Mouse (Mus musculus): Measurements from ENCODE around the gene St3gal5.
"Not testable (repeated sequence)": the region's sequence is repeated elsewhere in the genome, so short reads cannot be mapped to it uniquely, and the experiment has no call there.

Gene St3gal5

DNA sequence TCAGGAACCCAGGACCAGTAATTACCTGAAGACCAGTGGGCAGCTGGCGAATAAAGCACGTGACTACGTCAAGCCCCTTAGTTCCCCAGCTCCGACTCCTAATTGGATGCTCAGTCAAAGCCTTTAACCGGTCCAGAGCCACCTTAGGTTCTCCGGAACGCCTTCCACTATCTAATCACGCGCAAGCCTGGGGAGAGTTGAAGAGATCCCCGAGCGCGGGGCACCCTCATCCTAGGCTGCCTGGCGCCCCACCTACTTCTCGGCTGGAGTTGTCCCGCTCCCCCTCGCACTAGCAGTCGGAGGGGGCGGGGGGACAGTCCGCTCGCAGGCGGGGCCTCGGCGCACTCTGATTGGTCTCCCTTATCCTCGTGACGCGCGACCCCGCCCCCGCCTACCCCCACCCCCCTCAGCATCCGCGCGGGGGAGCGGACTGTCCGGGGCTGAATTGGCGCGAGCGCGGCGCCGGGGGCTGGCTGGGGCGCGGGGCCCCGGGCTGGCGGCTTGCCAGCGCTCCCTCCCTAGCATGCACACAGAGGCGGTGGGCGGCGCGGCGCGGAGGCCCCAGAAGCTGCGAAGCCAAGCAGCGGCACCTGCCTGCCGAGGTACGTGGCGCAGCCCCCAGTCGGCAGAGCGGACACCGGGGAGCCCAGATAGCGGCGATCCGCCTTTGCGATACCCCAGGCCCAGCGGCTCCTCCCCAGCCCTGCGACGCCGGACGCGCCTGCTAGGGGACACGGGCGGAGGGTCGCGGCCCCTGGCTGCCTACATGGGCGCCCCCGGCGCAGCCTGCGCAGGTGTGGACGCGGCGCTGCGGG, at the start of gene St3gal5:
TSS of gene St3gal5 (plus strand) at position 412 of the 815 bp plus-strand sequence.
- peak; percentile 90 to 92 for DNase-seq

DNA sequence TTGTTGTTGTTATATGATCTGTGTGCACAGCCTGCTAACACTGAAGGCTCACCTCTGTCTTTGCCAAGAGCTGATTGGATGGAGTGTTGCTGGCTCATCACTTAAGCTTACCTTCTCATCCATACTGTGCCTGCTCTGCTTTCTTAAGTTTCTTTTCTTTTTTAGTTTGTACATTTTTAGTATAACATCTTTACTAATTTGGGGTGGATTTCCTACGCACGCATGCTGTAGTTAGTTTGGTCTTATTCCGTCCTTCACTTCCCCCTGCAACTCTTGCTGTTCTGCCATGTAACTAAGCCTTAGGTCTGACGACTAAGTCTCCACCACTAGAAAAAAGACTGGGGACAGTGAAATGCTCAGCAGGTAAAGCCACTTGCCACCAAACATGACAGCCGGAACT, 48.7 kb upstream of the St3gal5 start:
- DNase-seq, result no peak

DNA sequence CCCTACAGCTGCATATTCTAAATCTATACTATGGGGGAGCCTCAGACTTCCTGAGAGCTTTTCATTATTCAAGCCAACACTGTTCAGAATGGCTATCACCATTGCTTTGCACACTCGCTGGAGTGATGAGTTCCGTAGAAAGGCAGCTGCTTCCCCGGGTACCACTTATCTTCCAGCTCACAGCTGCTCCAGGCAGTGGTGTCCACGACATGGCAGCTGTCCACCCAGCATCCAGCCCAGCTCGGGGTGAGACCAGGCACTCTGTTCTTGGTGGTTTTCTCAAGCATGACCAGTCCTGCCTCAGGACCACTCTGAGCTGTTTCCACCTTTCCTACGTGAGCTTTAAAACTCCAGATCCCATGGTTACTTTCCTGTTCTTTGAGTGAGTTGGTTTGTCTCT, 47.5 kb upstream of the St3gal5 start:
- no peak for DNase-seq

DNA sequence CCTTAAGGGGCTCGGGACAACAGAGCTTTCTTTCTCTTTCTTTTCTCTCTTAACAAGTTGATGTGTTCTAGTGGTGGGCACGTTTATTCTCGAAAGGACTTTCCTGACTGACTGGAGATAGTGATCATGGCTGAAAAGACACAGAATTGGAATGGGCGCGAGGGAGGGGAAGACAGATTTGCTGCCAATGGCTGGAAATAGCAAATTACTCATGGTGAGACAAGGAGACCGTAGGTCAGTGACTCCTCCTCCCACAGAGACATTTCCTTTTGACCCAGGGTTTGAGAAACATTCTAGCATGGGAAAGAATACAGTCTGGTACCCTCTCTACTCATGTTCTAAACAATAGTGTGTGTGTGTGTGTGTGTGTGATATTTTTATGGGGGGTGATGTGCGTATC, 46.6 kb upstream of the St3gal5 start:
- no peak for DNase-seq

DNA sequence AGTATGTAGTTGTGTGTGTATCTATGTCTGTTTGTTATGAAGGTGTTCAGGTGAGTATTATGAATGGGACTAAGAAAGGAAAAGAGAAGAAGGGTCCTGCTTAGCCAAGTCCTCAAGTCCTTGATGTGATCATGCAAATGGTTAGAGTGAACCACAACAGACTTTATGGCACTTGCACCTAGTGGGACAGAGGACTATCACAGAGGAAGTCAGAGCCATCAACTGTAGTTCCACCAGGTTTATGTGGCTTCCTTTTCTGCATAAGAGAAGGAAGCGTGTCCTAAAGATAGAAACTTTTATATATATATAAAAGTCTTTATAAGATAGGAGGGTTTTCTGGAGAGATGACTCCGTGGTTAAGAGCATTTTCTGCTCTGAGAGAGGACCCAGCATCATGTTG, 46.1 kb upstream of the St3gal5 start:
- no peak for DNase-seq

DNA sequence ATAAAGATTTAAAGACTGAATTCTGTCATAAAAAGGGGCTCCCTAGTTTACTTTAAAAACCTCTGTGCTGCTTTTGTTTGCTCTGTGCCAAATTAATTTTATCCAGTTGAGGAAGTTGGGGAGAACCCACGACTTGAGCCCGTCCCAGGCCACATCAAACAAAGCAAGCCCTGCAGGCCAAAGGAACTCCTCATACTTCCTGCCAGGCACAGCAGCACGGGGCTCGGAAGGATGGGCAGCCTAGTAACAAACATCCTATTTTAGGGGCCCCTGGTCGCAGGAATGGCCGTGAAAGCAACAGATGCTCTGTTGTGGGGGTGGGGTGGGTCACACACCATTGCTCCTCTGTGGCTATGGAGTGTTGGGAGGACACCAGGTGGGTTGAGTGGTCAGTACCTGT, 45.6 kb upstream of the St3gal5 start:
- DNase-seq, result no peak

DNA sequence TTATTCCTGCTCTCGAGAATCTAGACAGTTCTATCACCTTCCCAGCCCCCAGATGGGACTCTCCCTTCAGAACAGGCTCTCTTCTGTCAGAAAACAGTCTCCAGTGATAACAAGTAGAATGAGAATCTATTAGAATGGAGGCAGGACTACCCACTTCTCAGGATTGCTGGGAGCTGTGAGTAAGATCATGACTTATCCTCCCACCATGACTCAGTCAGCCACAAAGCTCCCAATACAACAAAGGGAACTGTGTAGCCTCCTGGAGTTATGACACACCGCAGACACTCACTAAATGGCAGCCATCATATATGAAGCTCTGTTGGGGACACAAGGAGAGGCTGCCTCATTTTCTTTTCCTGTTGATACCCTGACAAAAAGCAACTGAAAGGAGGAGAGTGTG, 40.8 kb upstream of the St3gal5 start:
- no peak for DNase-seq

DNA sequence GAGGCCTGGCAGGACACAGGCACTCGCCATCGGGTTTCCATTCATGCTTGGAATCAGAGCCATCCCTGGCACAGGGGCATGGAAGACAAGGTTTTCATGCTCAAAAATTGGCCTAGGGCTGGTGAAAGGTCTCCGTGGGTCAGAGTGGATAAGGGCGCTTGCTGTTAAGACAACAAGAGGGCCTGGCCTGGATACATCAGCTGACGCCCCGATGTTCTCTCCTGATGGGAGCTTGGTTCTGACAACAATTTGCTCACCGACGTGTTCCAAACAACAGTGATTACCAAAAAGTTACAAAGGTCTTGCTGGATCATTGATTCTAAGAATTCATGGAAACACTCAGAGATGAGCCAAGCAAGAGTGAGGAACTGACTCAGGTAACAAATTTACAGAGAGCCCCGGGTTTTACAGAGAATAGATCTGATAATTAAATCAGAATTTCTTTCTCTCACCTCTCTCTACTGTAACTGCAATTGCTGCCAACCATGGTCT, 38.9 kb upstream of the St3gal5 start:
- no peak for DNase-seq

DNA sequence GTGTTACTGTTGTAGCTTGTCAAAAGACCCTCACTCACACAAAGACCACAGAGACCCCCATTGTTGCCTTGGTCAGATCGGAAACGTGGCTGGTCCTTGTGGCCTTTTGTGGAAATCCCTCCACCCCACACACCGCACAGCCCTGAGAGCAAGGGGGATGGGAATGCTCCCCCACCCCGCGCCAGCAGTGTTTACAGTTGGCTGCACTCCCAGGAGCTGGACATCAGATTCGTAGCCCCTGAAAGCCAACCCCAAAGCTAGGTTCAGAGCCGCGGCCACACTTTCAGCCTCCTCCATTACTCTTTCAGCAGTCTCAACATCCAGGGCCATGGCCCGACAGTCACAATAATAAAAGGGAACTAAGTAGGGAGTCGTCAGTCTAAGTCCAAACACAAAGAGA, 36.7 kb upstream of the St3gal5 start:
- not testable (repeated sequence) for DNase-seq

DNA sequence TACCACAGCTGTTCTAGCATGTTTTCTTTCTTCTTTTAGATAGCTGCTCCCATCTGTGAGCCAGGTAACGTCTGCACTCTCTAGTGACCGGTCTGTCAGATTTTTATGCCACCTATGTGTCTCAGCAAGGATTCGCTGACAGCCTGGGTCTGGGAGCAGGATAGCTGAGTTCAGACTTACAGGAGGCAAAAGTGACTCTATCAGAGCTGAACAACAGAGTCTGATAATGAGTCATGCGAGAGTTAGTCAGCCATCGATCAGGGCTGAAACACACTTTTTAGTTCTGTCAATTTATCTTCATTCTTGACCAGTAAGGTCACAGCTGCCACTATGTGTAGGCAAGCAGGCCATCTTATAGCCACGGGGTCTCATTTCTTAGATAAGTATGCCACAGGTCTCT, 33.7 kb upstream of the St3gal5 start:
- no peak for DNase-seq

DNA sequence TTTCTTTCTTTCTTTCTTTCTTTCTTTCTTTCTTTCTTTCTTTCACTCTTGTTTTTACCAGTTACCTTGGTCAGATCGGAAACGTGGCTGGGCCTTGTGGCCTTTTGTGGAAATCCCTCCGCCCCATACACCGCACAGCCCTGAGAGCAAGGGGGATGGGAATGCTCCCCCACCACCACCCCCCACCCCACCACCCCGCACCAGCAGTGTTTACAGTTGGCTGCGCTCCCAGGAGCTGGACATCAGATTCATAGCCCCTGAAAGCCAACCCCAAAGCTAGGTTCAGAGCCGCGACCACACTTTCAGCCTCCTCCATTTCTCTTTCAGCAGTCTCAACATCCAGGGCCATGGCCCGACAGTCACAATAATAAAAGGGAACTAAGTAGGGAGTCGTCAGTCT, 31.4 kb upstream of the St3gal5 start:
- DNase-seq, result no peak

DNA sequence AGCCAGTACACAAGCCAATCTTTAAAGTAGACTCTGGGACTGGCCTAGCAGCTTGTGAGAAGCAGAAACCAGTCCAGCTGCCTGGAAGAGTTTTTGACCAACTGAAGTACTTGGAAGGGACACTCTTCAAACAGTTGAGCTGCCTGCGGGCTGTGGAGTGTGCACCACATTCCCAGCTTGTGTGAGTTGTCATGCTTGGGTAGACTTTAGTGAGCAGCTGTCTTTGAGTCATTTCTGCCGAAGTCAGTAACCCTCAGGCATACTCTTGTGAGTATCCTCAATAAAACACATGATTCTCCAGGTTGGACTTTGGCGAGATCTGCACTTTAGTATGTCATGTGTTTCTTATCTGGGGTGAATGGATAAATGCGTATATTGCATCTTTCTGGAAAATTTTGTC, 29.0 kb upstream of the St3gal5 start:
- DNase-seq, result no peak

DNA sequence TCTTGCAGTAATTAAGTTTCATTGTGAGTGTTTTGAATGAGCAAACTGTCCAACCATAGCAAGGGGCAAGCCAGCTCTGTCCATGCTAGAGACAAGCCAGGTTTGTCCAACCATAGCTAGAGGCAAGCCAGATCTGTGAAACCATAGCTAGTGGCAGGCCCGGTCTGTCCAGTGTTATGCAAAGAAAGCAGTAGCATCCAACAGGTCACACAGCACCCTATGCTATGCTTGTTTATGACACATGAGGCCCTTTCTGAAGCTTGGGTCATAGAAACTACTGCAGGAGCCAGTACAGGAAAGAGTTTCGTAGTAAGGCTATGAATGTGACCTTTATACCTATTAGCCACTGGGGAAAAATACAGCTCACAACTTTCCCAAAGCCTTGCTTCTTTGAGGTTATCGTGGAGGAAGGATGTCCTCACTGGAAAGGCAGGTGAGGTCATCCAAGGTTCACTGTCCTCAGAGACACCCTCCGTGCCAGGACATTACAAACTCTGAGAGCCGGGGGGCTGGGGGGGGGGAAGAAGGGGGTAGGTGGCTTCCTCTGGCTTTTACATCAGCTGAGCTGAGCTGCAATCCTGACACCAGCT, 26.0 kb upstream of the St3gal5 start:
- DNase-seq, result no peak

DNA sequence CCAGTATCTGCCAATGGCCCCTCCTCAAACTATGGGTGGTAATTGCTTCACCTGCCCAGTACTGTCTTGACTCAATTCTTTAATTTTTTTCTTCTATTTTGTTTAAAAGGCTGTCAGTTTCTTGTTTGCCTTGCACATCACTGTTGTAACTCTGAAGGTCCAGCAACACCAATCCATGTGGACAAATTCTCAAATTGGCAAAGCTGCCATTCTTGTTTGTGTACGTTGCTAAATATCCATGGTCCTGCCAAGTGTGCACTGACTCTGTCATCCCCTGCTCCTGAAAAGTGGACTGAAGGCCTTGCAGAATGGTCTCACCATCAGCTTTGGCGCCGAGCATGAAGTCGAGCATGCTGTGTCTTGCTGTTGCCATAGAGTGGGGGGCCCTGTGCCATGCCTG, 23.6 kb upstream of the St3gal5 start:
- no peak for DNase-seq

DNA sequence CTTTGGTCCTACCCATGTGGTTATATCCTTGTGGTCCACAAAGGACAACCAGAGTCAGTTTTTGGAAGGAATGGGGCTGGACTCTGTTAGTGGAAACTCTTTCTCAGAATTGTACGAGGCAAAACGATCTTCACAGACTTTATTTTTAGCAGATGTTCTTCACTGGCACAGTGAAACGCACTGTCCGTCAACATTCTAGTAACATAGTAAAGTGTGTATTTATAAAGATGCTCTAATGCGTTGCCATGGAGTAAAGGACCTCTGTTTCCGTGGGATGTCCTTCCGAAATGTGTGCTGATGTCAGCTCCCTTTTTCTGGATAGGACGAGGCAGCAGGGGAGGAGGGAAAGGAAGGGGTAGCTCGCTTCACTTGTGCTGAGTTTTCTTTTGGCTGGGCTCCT, 20.9 kb upstream of the St3gal5 start:
- no peak for DNase-seq

DNA sequence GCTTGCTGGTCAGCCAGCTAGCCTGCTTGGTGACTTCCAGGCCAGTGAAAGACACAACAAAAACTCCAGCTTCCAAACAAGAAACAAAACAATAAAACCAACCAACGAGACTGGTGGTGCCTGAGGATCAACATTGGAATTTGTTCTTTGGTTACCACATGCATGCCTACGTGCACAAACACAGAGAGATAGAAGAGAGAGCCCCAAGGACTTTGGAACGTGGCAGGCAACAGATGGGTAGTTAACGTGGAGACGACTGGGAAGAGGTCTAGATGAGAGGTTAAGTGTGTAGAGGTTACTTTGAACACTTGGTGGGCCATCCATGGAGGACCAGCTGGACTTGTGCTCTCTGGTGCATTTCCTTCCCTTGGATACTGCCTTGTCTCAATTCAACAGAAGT, 19.2 kb upstream of the St3gal5 start:
- DNase-seq, result no peak

DNA sequence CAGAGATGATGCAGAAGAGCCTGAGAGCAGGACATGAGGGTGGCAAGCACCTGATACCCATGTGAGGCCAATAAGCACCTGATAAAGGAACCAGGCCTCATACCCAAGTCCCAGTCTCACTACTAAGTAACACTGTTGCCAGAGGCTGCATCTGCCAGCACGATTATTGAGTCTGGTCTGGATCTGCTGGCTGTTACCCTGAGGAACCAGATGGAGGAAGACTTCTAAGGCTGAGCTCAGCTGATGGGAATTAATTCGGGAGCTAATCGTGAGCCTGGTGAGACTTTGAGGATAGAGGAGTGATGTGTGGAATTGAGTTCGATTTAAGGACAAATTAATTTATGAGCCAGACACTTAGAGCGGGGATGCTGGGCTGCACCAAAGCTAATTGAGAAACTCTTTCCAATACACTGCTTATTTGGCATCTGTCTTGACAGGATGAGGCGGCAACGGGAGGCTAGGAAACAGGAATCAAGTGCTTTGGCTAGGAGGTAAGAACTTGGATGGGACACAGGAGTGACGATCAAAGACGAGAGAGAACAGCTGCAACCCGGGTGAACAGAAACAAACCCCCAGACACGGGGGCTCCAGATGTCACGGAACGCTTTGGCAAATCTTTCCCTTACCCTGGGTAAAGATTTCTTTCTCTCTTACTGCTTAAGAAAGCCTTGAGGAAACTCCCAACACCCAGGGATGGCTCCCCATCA, 15.9 kb upstream of the St3gal5 start:
- DNase-seq, result no peak

DNA sequence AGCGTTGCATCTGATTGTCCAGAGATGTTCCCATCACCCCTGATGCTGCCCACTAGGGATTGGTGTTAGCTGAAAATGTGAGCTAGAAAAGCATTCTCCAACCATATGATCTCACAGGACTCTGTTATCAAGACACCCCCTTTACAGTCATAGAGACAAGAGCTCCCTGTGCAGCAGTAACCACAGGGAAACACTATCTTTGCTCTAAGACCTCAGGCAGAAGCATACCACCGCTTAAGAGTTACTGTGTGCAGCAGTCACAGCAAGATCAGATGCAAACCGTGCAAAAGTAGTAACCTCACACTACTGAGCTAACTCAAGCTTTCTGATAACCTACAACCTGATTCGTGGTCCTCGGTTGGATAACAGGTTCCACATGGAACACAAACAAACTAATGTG, 10.0 kb upstream of the St3gal5 start:
- no peak for DNase-seq

DNA sequence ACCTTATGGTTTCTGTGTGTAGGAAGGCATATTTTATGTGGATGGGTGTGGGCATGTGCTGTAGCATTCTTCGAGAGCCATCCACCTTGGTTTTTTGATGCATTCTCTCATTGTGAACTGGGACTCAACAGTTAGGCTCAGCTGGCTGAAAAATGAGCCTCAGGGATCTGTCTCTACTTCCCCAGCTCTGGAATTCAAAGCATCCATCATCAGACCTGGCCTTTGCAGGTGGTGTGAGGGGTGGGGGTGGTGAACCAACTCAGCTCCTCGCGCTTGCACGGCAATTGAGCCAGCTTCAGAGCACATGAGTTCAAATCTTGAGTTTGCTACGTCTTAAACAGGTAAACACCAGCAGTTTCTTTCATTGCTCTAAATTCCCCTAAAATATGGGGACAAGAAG, 7.5 kb upstream of the St3gal5 start:
- DNase-seq, result no peak

DNA sequence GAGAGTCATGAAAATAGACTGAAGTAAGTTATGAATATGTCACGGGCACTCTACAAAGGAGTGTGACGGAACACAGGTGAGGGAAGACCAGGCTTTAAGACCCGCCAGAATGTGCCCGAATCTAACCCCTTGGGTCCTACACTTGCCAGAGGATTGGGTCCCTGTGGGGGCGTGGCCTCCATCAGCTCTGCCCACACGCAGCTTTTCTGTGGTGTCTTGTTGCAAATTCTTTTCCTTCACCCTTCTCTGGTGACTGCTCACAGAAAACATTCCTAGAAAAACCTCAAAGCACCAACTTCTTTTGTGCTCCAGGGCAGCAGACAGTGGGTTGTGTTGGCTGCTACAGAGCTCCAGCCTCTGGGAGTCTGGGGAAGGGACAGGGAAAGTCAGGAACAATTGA, 6.4 kb upstream of the St3gal5 start:
- DNase-seq, result no peak

DNA sequence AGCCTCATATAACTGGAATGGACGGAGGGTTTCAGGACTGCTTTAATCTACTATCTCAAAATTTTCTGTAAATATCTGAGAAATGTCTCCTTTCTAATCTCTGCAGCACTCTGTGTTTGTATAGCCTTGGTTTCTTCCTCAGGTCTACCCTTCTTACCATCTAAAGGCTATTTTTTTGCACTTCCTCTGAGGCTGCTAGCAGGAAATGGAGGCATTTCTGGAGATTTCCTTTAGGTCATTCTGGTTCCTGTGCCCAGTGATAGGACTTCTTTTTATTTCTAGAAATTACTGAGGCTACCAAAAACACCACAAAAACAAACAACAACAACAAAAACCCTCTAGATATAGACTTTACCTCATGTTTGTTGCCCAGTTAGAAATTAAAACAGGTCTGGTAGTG, 4.3 kb upstream of the St3gal5 start:
- no peak for DNase-seq

DNA sequence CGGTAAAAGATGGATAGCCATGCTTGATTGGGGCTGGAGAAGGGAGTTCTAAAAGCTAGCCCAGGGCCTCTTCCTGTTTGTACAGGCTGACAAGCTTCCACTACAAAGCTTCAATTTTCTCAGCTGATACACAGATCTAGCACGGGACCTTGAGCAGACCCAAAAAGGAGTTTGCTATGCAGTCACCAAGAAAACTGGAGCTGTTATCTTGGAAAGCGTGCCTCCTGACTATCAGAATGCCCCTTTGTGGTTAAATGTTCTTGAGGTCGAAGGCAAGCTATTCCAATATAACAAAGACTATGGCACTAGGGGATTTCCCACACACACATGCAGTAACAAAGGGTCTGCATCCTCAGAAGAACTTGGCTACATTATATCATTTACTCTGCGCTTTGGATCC, 1.2 kb upstream of the St3gal5 start:
- no peak for DNase-seq

DNA sequence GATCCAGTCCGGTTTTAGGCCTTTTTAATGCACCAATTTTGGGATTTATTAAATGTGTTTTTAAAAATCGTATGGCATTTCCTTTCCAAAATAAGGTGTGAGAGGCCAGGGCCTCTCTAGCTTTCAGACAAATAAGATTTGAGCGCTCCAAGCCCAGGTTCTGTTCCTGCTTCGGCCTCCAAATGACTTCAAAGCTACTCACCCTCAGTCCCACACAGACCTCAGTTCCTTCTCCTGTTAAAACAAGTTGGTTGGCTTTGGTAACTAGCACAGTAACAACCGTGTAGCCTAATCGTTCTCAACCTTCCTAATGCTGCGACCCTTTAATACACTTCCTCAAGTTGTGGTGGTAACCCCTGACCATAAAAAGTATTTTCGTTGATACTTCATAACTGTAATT, 723 bp upstream of the St3gal5 start:
- DNase-seq, result no peak

DNA sequence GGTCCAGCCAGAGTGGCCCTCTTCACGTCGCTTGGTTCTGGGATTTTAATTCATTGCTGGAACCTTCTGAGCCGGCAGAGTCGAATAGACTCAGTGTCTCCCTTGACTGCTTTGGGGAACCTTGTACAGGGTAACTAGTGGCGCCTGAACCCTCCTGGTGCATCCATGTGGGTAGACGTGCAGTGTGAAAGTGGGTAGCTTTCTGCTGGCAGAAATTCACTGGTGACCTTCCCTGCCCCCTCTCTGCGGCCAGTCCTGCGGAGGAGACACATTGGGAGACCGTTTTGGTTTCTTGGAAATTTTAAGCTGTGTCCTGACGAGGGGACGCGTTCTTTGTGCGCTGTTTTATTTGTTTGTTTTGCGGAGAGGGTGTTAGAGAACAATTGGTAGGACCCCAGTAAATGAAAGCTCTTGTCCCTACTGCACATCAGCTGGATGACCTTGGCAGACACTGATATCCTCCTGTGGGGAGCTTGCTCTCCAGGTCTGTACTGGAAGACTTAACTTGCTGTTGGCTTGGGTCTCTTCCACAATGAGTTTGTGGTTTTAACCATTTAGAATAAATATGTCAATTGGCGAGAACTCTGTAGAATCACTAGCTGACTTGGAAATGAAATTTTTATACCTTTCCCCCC, 746 bp downstream of the St3gal5 start:
- DNase-seq, result no peak
